Mouse (Mus musculus): Measurements from ENCODE around the gene Slc39a7. TPM values are rescaled to one million over a fixed set of nuclear protein-coding genes. Genes with fewer than 3 reads are reported as not detected.

Gene Slc39a7
- total RNA-seq (2021), result 127 and 161 TPM in 2 replicates
- long read RNA-seq, experiment 1, transcript Slc39a7-204 (6 exons, 2,433 nt), result minor isoform, 12 of 246 reads
- long read RNA-seq, experiment 1, transcript Slc39a7-203 (8 exons, 1,550 nt), result minor isoform, 25 of 246 reads
- long read RNA-seq, experiment 1, transcript Slc39a7-201 (7 exons, 2,320 nt), result major isoform, 190 of 246 reads
- long read RNA-seq, experiment 1, partial matches to known transcripts, result 8 of 246 reads
- long read RNA-seq, experiment 1, other reads (novel, unspliced or antisense), result 11 of 246 reads
- long read RNA-seq, experiment 2, transcript Slc39a7-201 (7 exons, 2,320 nt), result major isoform, 113 of 142 reads
- long read RNA-seq, experiment 2, transcript Slc39a7-203 (8 exons, 1,550 nt), result minor isoform, 10 of 142 reads
- long read RNA-seq, experiment 2, transcript Slc39a7-204 (6 exons, 2,433 nt), result minor isoform, 10 of 142 reads
- long read RNA-seq, experiment 2, partial matches to known transcripts, result 0 of 142 reads
- long read RNA-seq, experiment 2, other reads (novel, unspliced or antisense), result 9 of 142 reads

DNA sequence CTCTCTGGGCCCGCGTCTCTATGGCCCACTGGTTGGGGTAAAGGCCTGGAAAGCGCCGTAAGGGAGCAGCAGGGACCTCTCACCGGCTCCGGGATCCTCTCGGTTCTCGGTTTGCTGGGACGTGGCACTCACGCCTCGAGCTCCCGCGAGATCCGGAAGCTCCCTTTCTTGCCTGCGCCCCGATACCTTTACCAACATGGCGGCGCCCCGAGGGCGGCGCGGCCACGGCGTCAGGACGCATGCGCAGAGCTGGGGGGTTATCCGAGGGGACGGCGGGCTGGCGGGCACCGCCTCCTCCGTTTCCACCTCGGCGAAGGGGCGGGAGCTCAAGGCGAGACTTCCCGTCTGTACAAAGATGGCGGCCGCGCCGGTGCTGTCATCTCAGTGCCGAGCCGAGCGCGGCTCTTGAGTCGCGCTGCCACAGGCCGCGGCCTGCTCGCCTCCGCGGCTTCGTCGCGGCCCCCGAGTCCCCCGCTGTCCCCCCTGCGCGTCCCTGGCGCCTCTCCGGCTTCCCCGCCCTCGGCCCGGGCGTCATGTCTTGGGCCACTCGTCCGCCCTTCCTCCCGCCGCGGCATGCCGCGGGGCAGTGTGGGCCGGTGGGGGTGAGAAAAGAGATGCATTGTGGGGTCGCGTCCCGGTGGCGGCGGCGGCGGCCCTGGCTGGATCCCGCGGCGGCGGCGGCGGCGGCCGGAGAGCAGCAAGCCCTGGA is at the start of gene Slc39a7, which contains the start of gene Rxrb:
Gene Slc39a7, minus strand, starts transcription at position 218 of the 709 bp plus-strand sequence.
Gene Rxrb, plus strand, starts transcription at position 348 of the 709 bp plus-strand sequence.
- peak; percentile 100 for DNase-seq

DNA sequence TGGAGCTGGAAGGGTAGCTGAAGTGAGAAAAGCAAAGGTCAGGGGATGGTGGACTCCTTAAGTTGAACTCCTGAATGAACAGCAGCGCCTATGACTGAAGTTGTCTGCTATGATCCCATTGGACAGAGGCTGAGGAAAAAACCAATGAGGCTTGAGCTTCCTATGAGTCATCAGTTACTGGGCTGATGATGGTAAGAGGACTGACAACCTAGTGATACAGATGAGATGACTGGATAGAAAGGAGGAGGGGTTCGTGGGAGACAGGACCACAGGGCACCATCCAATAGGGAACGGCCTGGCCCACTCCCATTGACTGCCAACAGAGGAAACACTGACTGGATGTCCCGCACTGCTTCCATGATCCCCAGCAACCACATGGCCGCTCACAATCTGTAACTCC is 48.1 kb upstream of the Slc39a7 start:
- peak; percentile 60 for DNase-seq

DNA sequence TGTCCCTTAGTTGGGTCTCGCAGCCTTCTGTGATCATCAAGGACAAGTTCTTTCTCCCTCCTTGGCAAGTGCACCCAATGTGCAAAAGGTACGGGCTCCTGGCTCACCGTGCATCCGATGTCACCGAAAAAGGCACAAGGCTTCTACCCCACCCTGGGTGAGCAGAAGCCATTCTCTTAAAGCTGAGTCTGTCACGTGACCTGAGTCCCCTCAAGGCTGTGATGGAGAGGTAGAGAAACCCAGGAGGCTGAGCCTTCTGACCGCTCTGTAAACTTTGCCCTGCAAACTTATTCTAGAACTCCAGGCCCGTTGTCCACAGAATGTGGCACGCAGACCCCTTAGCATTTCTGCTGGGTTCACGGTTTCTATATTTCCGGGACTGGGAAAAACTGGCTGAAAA is 47.5 kb upstream of the Slc39a7 start:
- DNase-seq, result no peak

- DNase-seq, result no peak
Measured at GRCm38 (mm10) chr17:34078148-34078547, 46.7 kb upstream of the Slc39a7 start.

DNA sequence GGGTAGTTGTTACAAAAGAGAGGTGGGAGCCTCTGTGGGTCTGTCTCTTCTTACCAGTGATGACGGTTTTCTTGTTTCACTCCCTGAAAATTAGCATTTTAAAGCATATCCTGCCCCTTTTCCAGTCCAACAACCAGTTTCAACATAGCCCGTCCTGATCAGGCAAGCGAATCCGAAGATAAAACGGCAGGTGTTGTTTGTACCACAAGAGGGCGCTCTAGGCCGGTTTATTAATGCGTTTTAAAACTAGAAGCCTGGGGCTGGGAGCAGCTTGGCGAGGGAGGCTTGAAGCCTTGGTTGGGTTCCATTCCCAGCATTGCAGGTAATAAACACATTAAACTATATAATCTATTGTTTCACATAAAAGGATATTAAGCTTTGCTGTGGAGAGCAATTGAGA is 46.1 kb upstream of the Slc39a7 start:
- DNase-seq, result peak; percentile 85

DNA sequence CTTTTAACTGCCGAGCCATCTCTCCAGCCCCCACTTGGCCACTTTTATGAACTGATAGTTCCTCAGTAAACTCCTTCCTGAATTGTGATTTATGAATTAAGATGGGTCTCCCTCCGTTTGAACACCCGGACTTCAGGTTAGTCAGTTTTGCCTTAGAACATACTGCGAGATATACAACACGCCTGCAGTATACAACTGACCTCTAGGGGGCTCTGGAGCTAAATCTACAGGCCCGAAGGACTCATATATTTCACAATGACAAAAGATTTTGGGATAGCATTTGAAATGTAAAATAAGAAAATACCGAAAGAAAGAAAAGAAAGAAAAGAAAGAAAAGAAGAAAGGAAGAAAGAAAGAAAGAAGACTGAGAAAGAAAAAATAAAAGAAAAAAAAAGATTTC is 43.8 kb upstream of the Slc39a7 start:
- DNase-seq, result peak; percentile 78

- DNase-seq, result no peak
Measured at GRCm38 (mm10) chr17:34072091-34072490, 40.6 kb upstream of the Slc39a7 start.

- DNase-seq, result no peak
Measured at GRCm38 (mm10) chr17:34068864-34069263, 37.4 kb upstream of the Slc39a7 start.

DNA sequence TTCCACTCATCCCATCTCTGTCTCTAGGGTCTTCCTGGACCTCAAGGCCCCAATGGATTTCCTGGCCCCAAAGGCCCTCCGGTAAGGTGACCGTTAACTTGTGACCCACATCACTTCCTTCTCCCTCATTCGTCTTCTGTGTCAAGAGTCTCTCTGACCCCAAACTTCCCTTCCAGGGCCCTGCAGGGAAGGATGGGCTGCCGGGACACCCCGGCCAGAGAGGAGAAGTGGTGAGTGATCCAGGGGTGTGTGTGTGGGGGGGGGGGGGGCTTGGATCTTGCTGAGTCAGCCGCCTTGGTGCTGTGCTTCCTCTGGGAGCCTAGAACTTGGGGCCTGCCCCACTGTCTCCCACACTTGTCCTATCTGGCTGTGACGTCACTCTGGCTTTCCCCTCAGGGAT is 25.7 kb upstream of the Slc39a7 start:
- DNase-seq, result no peak

DNA sequence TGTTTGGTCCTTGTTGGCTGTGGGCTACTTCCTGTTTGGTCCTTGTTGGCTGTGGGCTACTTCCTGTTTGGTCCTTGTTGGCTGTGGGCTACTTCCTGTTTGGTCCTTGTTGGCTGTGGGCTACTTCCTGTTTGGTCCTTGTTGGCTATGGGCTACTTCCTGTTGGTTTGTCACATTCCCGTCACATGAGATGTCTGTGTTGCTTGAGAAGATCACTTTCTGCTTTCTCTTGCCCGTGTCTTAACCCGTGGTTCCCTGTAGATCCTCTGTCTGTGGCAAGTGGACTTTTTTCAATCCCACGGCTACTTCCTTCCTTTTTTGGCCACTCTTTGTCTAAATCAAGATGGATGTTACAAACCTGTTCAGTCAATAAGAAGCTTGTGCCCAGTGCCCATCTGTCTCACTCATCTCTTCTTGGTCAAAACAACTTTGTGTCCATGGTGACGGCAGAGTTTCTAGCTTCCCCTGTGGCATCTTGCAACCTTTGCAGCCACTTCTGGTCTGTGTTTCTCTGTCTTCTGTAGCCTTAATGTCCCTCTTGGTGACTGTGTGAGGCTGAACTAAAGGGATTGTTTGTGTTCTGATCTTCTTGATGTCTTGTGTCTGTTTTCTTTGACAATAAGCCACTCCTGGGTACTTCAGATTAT is 16.0 kb upstream of the Slc39a7 start:
- DNase-seq, result no peak

GRCm38 (mm10) chr17:34045941-34046340 is 14.5 kb upstream of the Slc39a7 start:
- no peak for DNase-seq

DNA sequence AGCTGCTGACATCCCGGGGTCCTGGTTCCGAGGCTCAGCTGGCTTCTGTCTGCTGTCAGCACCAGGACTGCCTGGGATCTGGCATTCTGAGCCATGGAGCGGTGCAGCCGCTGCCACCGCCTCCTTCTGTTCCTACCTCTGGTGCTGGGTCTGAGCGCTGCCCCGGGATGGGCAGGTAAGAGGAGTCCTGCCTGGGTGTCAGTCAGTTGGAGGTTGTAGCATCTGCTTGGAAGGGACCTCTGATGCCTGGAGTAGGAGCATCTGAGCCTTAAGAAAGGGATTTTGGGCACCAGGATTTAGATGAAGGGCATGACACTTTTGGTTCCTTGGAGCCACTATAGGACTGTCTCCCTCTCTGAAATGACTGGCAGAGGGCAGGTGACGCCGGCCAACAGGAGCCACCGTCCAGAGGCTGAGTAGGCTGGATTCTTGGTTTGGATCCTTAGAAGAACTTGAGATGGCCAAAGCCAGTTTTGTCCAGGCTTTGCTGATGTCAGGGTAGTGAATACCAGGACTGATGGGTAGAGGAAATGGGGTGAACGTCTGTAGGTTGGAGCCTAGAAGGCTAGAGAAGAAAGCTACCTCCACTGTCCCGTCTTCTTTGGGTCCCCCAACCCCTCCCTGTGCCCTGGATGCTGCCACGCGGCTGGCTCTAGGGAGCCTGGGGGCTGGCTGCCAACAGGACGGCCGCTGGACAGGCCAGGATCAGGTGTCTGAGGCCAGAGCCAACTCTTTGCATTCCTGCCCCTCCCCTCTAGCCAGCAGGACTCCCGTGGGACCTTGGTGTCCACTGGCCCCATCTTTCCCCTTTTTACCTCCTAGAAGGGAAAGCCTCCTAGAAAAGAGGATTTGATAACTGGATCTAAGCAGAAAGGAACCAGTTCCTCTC is 8.3 kb upstream of the Slc39a7 start:
- DNase-seq, result peak; percentile 70

GRCm38 (mm10) chr17:34038878-34039561 is 7.5 kb upstream of the Slc39a7 start, which contains the start of gene Col11a2:
Gene Col11a2, plus strand, starts transcription at chr17:34039437.
- DNase-seq, result peak; percentile 33

- peak; percentile 61 for DNase-seq
Measured at GRCm38 (mm10) chr17:34038440-34038839, 7.0 kb upstream of the Slc39a7 start.

DNA sequence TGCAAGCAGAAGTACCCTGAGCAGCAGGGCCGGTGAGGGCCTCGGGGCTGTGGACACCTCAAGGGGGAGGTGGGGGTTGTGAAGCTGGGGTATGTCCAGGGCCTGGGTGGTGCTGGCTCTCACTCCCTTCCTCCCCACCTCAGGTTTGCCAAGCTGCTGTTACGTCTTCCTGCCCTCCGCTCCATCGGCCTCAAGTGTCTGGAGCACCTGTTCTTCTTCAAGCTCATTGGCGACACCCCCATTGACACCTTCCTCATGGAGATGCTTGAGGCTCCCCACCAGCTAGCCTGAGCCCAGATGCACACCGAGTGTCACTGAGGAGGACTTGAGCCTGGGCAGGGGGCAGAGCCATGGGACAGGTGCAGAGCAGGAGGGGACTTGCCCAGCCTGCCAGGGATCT is 5.8 kb upstream of the Slc39a7 start:
- peak; percentile 9 for DNase-seq

GRCm38 (mm10) chr17:34036647-34037046 is 5.2 kb upstream of the Slc39a7 start:
- peak; percentile 62 for DNase-seq

DNA sequence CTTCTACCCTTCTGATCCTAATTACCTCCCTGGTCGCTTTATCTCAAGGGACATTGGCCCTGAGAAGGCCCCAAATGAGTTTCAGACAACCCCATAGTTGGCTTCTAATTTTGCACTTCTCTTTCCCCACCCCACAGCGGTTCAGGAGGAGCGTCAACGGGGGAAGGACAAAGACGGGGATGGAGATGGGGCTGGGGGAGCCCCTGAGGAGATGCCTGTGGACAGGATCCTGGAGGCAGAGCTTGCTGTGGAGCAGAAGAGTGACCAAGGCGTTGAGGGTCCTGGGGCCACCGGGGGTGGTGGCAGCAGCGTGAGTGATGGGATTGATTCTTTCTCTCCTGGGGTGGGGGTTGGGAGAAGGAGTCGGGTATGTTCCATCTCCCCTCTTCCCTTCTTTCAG is 4.0 kb upstream of the Slc39a7 start:
- no peak for DNase-seq

DNA sequence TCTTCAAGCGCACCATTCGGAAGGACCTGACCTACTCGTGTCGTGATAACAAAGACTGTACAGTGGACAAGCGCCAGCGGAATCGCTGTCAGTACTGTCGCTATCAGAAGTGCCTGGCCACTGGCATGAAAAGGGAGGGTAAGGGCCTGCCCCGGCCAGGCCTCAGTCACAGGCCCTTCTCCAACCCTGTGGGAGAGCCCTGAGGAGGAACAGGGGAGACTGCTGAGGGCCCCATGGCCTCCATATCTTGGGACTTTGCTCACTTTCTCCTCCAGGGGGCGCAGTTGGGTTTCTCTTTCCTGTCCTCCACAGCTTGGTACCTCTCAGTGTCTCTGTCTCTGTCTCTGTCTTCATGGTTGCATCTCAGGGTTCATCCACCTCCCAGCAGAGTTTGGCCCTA is 2.6 kb upstream of the Slc39a7 start:
- DNase-seq, result peak; percentile 84

GRCm38 (mm10) chr17:34033441-34033840 is 2.0 kb upstream of the Slc39a7 start:
- DNase-seq, result peak; percentile 24

DNA sequence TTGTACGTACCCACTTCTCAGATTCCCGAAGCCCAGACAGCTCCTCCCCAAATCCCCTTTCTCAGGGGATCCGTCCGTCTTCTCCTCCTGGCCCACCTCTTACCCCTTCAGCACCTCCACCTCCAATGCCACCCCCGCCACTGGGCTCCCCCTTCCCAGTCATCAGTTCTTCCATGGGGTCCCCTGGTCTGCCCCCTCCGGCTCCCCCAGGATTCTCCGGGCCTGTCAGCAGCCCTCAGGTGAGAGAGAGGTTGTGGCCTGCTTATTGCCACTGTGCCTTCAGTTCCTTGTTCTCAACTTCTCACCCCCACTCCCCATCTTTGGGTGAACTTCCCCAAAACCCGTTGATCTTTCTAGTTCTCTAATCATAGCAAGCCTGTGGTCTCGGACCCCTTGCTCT is 1.3 kb upstream of the Slc39a7 start:
- peak; percentile 49 for DNase-seq

GRCm38 (mm10) chr17:34032174-34032632 is 721 bp upstream of the Slc39a7 start:
- peak; percentile 87 for DNase-seq

All from adrenal gland, postnatal 14 days (tissue).